Mouse (Mus musculus) ES-E14 (cell line): Measurements from ENCODE around the gene Gimap7. TPM values are rescaled to one million over a fixed set of nuclear protein-coding genes. Genes with fewer than 3 reads are reported as not detected.

Experiments used
- DNase-seq: peaks from one replicate; pipeline ENCODE4 v3.0.0-alpha.2; 2013; ENCODE audit warnings: low read depth, low spot score
- H3K27ac ChIP-seq: 2 replicates; pipeline ENCODE4 v1.5.1; 2012; ENCODE audit warnings: low read depth, mild to moderate bottlenecking, low read length, moderate library complexity, mixed read lengths; ENCODE audit not compliant: poor library complexity, insufficient read depth, severe bottlenecking
- H3K36me3 ChIP-seq: 2 replicates; pipeline ENCODE4 v1.6.1; 2012; ENCODE audit warnings: mild to moderate bottlenecking, low read length, moderate library complexity, mixed read lengths; ENCODE audit not compliant: control insufficient read depth, poor library complexity, insufficient read depth, severe bottlenecking
- H3K4me1 ChIP-seq, 2 experiments: fragments of 150-350 bp in 1 of 2; sonication (generic) in 1 of 2; 2 replicates each; pipeline ENCODE4 v1.6.1; 2012; ENCODE audit warnings: low read length in 2 of 2, mild to moderate bottlenecking in 1 of 2, mixed read lengths in 1 of 2; ENCODE audit not compliant: control insufficient read depth in 2 of 2, insufficient read depth in 2 of 2, poor library complexity in 1 of 2
- H3K4me3 ChIP-seq, 2 experiments: fragments of 150-350 bp in 1 of 2; sonication (generic) in 1 of 2; 2 replicates each; pipeline ENCODE4 v1.5.1; 2012; ENCODE audit warnings: low read length in 2 of 2, low read depth in 1 of 2, mild to moderate bottlenecking in 1 of 2, mixed read lengths in 1 of 2; ENCODE audit not compliant: insufficient read depth in 1 of 2, poor library complexity in 1 of 2, severe bottlenecking in 1 of 2
- H3K9ac ChIP-seq: 2 replicates; pipeline ENCODE4 v1.6.1; 2012; ENCODE audit warnings: low read depth, mild to moderate bottlenecking, low read length, mixed read lengths; ENCODE audit not compliant: poor library complexity, insufficient read depth, severe bottlenecking
- H3K9me3 ChIP-seq: fragments of 150-350 bp; sonication (generic); 2 replicates; pipeline ENCODE4 v1.6.1; 2012; ENCODE audit warnings: low read depth, mild to moderate bottlenecking, low read length; ENCODE audit not compliant: control insufficient read depth, insufficient read depth
- CHD2 ChIP-seq: IDR thresholded peaks from 2 replicates; pipeline ENCODE4 v1.6.1; 2014; ENCODE audit warnings: mild to moderate bottlenecking, low read depth, low read length, inconsistent platforms
- HCFC1 ChIP-seq: IDR thresholded peaks from 2 replicates; pipeline ENCODE4 v1.6.1; 2012; ENCODE audit warnings: low read length, inconsistent platforms, borderline replicate concordance; ENCODE audit not compliant: insufficient read depth
- MAFK ChIP-seq: IDR thresholded peaks from 2 replicates; pipeline ENCODE4 v1.6.1; 2014; ENCODE audit warnings: mild to moderate bottlenecking, low read depth, low read length, inconsistent platforms; ENCODE audit not compliant: insufficient read depth
- ZC3H11A ChIP-seq: IDR thresholded peaks from 2 replicates; pipeline ENCODE4 v1.6.1; 2012; ENCODE audit warnings: low read depth, mild to moderate bottlenecking, inconsistent platforms, low read length, borderline replicate concordance
- ZNF384 ChIP-seq: IDR thresholded peaks from 2 replicates; pipeline ENCODE4 v1.6.1; 2012; ENCODE audit warnings: low read depth, low read length, inconsistent platforms
- in situ Hi-C, 2 experiments: fragments of 600-800 bp; cut with MboI; formaldehyde crosslinking; loops; one replicate each; pipeline ENCODE4 v1.15.1; 2025; ENCODE audit warnings: low sequenced_read_pairs in 2 of 2, inconsistent platforms in 1 of 2; ENCODE audit not compliant: unreplicated experiment in 2 of 2
- total RNA-seq: library from RNA; depleted of rRNA; stranded (reverse); fragments of 300-350 nt; gene quantifications from 2 replicates; pipeline ENCODE4 v1.2.3, GENCODE M21; 2012

The Gimap7 gene
- total RNA-seq, 1 experiment: not detected

DNA sequence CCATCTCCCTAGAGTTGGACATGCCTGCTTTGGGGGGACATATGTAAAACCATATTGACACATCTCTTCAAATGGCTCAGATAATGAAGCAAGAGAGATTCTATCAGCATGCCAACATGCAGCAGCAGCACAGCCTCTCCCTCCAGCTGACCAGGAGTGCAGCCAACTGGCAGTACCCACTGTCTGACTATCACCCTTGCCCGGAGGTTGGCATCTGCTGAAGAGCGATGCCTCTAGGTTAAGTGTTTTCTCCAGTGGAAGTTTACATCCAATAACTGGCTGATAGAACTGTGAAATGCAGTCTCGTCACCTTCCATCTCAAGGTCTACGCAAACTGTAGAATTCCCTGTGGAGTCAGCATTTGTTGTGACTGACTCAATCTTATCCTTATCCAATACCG lies 19.3 kb downstream of the Gimap7 start:
- no peak overlapping the region for H3K27ac ChIP-seq
- no peak for DNase-seq
- no peak overlapping the region for H3K9ac ChIP-seq
- in situ Hi-C loops: no loop called here
- H3K9me3 ChIP-seq: no peaks in the 10 kb centered on the region
- no peaks in the 10 kb centered on the region for H3K36me3 ChIP-seq
- TF ChIP-seq ZNF384: no peak
- TF ChIP-seq HCFC1: no peak
- no peak for TF ChIP-seq CHD2
- TF ChIP-seq MAFK: no peak
- H3K4me3 ChIP-seq: no peak overlapping the region
- H3K4me1 ChIP-seq: peaks cover 2 to 3% of the 10 kb centered on the region in 2 experiments; a peak in 1 of 4 replicates

DNA sequence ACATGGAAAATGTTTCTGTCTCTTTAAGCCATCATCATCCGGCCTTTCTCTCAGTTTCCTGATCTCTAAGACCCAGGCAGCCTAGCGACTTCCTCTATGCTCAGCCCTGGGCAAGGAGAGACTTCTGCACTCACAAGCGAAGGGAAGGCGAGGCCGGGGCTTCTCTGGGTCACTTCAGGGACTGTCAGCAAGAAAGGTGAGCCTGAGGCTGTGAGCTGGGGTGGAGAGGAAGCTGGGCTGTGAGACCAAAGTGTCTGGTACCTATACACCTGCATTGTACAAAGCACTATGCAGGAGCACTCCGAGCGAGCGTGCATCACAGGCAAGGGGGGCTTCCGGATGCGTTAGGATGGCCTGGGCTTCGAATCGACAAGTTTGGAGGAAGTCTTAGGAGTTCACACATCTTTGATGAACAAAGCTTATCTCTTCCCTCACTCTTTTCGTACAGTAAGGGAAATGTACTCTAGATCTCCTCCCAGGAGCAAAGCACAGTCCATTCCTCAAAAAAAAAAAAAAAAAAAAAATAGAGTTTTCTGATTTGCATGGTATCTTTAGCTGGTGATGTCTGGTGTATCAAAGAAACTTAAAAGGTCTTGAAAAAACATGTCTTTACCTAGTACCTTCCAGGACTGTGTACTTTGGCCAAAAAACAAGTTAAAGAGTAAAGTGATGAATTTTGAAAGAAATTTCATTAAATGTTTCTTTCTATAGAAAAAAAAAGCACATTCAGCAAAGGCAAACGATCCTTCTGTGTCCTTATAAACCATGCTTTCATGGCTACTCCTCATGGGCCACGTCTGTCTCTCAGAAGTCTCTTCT lies 20.7 kb downstream of the Gimap7 start, which contains the start of gene Gimap1:
TSS of gene Gimap1 (plus strand) at position 94 of the 819 bp plus-strand sequence.
- peaks cover 2 to 3% of the 10 kb centered on the region in 2 experiments; a peak in 1 of 4 replicates for H3K4me1 ChIP-seq
- TF ChIP-seq ZC3H11A: no peak
- no peak for TF ChIP-seq HCFC1
- no peak for TF ChIP-seq CHD2
- TF ChIP-seq MAFK: no peak
- no peak for TF ChIP-seq ZNF384
- no peaks in the 10 kb centered on the region for H3K36me3 ChIP-seq
- no peak within 1 kb of the TSS for H3K27ac ChIP-seq
- DNase-seq: no peak
- no peak within 1 kb of the TSS for H3K4me3 ChIP-seq
- H3K9me3 ChIP-seq: no peaks in the 10 kb centered on the region
- H3K9ac ChIP-seq: no peak within 1 kb of the TSS
- in situ Hi-C loops: no loop called here

DNA sequence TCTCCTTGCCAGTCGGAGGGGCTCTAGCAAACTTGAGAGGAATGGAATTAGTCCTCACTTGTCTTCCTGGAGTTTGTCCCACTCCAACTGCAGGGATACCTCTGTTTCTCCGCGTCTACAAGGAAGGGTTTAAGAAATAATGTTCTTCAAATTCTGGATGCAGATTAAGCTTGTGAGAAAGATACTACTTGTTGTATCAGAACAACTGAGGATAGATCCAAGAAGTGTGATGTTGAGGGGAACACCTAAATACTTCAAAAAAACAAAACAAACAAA lies 21.3 kb downstream of the Gimap7 start:
- H3K4me1 ChIP-seq: peaks cover 2 to 3% of the 10 kb centered on the region in 2 experiments; a peak in 1 of 4 replicates
- H3K4me3 ChIP-seq: no peak overlapping the region
- H3K9ac ChIP-seq: no peak overlapping the region
- H3K36me3 ChIP-seq: no peaks in the 10 kb centered on the region
- in situ Hi-C loops: no loop called here
- TF ChIP-seq MAFK (no peak), CHD2 (no peak), ZNF384 (no peak), HCFC1 (no peak), ZC3H11A (no peak)
- no peak overlapping the region for H3K27ac ChIP-seq
- no peak for DNase-seq
- H3K9me3 ChIP-seq: no peaks in the 10 kb centered on the region

DNA sequence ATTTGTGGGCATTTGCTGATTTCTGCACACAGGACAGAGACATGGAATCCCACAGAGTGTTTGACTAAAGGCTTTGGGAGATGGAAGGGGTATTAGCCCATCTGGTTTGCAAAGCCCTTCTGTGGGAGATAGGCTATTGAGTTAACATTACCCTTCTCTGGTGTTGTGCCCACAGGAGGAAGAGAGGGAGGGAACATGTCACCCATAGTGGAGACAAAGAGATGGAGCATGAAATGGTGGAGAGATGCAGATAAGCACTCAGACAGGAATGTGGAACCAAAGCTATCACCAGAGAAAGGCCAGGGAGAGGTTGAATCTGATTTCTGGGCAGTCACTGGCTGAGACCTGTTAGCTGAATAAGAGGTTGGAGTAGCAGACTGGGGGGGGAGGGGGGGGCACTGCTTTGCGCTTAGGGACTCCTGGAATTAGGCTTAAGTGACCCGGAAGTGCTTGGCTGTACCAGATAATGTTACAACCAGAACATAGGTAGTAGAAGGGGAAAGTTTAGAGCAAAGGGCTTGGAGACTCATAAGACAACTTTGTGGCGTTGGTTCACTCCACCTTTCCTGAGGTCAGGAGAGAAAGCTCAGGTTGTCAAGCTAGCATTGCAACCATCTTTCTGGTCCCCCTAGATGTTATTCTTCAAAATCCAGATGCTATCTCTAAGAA lies 22.2 kb downstream of the Gimap7 start:
- Histone ChIP-seq H3K9ac (no peak overlapping the region), H3K4me1 (peaks cover 2 to 3% of the 10 kb centered on the region in 2 experiments; a peak in 1 of 4 replicates), H3K9me3 (no peaks in the 10 kb centered on the region), H3K27ac (no peak overlapping the region), H3K4me3 (no peak overlapping the region), H3K36me3 (no peaks in the 10 kb centered on the region)
- DNase-seq: no peak
- in situ Hi-C loops: no loop called here
- no peak for TF ChIP-seq ZNF384
- no peak for TF ChIP-seq MAFK
- no peak for TF ChIP-seq HCFC1
